Mouse (Mus musculus): ENCODE data around the gene Socs1. TPM values are rescaled to one million over a fixed set of nuclear protein-coding genes. Genes with fewer than 3 reads are reported as not detected.
"Not testable (repeated sequence)": the region's sequence is repeated elsewhere in the genome, so short reads cannot be mapped to it uniquely, and the experiment has no call there.

Gene Socs1
- polyA plus RNA-seq, 1 experiment from 2014 or later, result 7.4 TPM

GRCm38 (mm10) chr16:10810376-10810775, 25.0 kb upstream of the Socs1 start:
- no peak overlapping the region for H3K4me3 ChIP-seq (replicated peaks; ENCODE audit: low read depth, low read length)
- H3K9ac ChIP-seq (ENCODE audit: low read depth, low read length), result no peak overlapping the region
- H3K9me3 ChIP-seq (replicated peaks; ENCODE audit: low read length), result no peaks in the 10 kb centered on the region
- DNase-seq (ENCODE audit: low spot score) (no peak), ATAC-seq (replicated peaks; ENCODE audit: low FRiP score, low read depth) (no peak)
- WGBS, result 88% methylated on average over 1 of the region's 1 CpGs
- H3K4me2 ChIP-seq (ENCODE audit: low read length), result no peak overlapping the region
- H3K4me1 ChIP-seq (replicated peaks; ENCODE audit: insufficient read depth, low read length), result no peaks in the 10 kb centered on the region
- no peak overlapping the region for H3K27ac ChIP-seq
- no peaks in the 10 kb centered on the region for H3K36me3 ChIP-seq (ENCODE audit: insufficient read depth, low read length)
- H3K27me3 ChIP-seq (ENCODE audit: insufficient read depth, low read length), result no peaks in the 10 kb centered on the region
- TF ChIP-seq CTCF (IDR thresholded peaks at IDR 0.05; ENCODE audit: low read depth), result no peak

DNA sequence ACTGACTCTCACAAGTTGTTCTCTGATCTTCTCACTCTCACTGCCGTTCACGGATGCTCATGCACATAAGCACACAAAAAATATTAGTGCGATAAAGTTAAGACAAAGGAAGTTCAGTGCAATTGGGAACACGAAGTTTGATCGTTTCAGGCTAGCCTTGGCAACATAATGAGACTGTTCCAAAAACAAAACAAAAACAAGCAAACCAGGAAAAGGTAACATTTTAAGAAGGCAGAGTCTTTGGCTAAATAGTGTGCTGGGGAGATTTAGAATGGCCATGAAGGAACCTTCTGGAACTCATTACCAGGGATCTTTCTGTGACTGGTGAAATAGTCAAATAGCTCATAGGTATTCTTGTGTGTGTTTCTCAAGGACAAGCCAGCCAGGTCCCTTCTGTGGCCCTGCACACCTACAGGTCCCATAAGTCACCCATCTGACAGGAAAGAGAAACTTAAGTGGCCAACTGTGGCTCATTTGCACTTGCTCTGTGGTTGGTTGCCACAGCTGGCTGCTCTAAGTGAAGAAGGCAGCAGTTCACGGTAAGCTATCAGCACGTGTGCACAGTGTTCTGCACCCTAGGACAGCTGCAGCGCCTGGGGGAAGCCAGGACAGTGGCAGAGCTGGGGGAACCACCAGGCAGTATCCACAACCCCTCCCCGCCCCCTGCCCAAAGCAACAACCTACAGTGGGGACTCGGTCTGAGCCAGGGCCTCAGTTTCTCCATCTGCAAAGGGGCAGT, 20.6 kb upstream of the Socs1 start, which contains the start of gene Prm1:
Gene Prm1, minus strand, starts transcription at position 51 of the 739 bp plus-strand sequence.
- no peak for TF ChIP-seq CTCF (IDR thresholded peaks at IDR 0.05; ENCODE audit: low read depth)
- Histone ChIP-seq H3K27me3 (ENCODE audit: insufficient read depth, low read length) (no peaks in the 10 kb centered on the region), H3K9me3 (replicated peaks; ENCODE audit: low read length) (no peaks in the 10 kb centered on the region), H3K27ac (no peak within 1 kb of the TSS), H3K4me2 (ENCODE audit: low read length) (no peak within 1 kb of the TSS), H3K4me1 (replicated peaks; ENCODE audit: insufficient read depth, low read length) (no peaks in the 10 kb centered on the region), H3K36me3 (ENCODE audit: insufficient read depth, low read length) (no peaks in the 10 kb centered on the region), H3K4me3 (replicated peaks; ENCODE audit: low read depth, low read length) (no peak within 1 kb of the TSS), H3K9ac (ENCODE audit: low read depth, low read length) (no peak within 1 kb of the TSS)
- ATAC-seq (replicated peaks; ENCODE audit: low FRiP score, low read depth) (no peak), DNase-seq (ENCODE audit: low spot score) (no peak)
- 67% methylated on average over 10 of the region's 10 CpGs for WGBS

GRCm38 (mm10) chr16:10802420-10802819, 17.1 kb upstream of the Socs1 start:
- not testable (repeated sequence) for H3K36me3 ChIP-seq (ENCODE audit: insufficient read depth, low read length); H3K9ac ChIP-seq (ENCODE audit: low read depth, low read length); H3K9me3 ChIP-seq (replicated peaks; ENCODE audit: low read length); H3K27me3 ChIP-seq (ENCODE audit: insufficient read depth, low read length); H3K4me1 ChIP-seq (replicated peaks; ENCODE audit: insufficient read depth, low read length); ATAC-seq (replicated peaks; ENCODE audit: low FRiP score, low read depth); H3K4me3 ChIP-seq (replicated peaks; ENCODE audit: low read depth, low read length); DNase-seq (ENCODE audit: low spot score); H3K4me2 ChIP-seq (ENCODE audit: low read length); H3K27ac ChIP-seq
- WGBS, result 82% methylated on average over 3 of the region's 3 CpGs

- no peak for TF ChIP-seq CTCF (IDR thresholded peaks at IDR 0.05; ENCODE audit: low read depth)
- Histone ChIP-seq H3K4me1 (replicated peaks; ENCODE audit: insufficient read depth, low read length) (no peaks in the 10 kb centered on the region), H3K4me2 (ENCODE audit: low read length) (no peak within 1 kb of the TSS), H3K36me3 (ENCODE audit: insufficient read depth, low read length) (no peaks in the 10 kb centered on the region), H3K27me3 (ENCODE audit: insufficient read depth, low read length) (0 out of 2 replicates have a peak, but pooled peaks cover 3% of the 10 kb centered on the region), H3K9me3 (replicated peaks; ENCODE audit: low read length) (no peaks in the 10 kb centered on the region), H3K27ac (no peak within 1 kb of the TSS), H3K9ac (ENCODE audit: low read depth, low read length) (no peak within 1 kb of the TSS), H3K4me3 (replicated peaks; ENCODE audit: low read depth, low read length) (no peak within 1 kb of the TSS)
- DNase-seq (ENCODE audit: low spot score) (no peak), ATAC-seq (replicated peaks; ENCODE audit: low FRiP score, low read depth) (no peak)
- WGBS, result 80% methylated on average over 6 of the region's 6 CpGs
These were observed 10.7 kb upstream of the Socs1 start, which contains the start of gene Prm2 for GRCm38 (mm10) chr16:10796034-10796433. Gene Prm2, minus strand, starts transcription at chr16:10796134.

- H3K36me3 ChIP-seq (ENCODE audit: insufficient read depth, low read length), result no peaks in the 10 kb centered on the region
- no peak for DNase-seq (ENCODE audit: low spot score)
- H3K4me2 ChIP-seq (ENCODE audit: low read length), result no peak within 1 kb of the TSS
- WGBS, result 77% methylated on average over 9 of the region's 9 CpGs
- H3K27ac ChIP-seq, result no peak within 1 kb of the TSS
- no peak for ATAC-seq (replicated peaks; ENCODE audit: low FRiP score, low read depth)
- H3K4me1 ChIP-seq (replicated peaks; ENCODE audit: insufficient read depth, low read length), result peaks cover 15% of the 10 kb centered on the region; the same call in 1 of the 2 replicates
- no peaks in the 10 kb centered on the region for H3K27me3 ChIP-seq (ENCODE audit: insufficient read depth, low read length)
- H3K9ac ChIP-seq (ENCODE audit: low read depth, low read length), result no peak within 1 kb of the TSS
- no peak within 1 kb of the TSS for H3K4me3 ChIP-seq (replicated peaks; ENCODE audit: low read depth, low read length)
- no peak for TF ChIP-seq CTCF (IDR thresholded peaks at IDR 0.05; ENCODE audit: low read depth)
- no peaks in the 10 kb centered on the region for H3K9me3 ChIP-seq (replicated peaks; ENCODE audit: low read length)
These were observed 5.4 kb upstream of the Socs1 start, which contains the start of gene Prm3 for GRCm38 (mm10) chr16:10790702-10791101. Gene Prm3, minus strand, starts transcription at chr16:10790914.

DNA sequence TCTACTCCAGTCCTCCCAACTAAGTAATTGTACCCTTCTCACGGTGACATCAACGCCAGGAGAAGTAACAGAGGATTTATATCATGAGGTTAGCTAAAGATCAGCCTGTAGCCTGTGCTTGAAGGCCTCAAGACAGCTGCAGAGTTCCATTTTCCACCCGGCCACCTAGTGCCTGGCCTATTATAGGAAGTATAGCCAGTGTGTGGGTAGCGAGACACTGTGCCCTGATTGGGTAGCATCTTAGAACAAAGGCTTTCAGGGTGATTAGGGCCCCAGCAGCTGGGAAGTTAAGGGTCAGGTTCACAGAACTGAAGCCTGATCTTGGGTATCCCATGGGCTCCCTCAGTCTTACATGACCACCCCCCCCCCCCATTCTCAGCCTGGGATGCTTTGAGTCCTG, 3.5 kb upstream of the Socs1 start:
- Histone ChIP-seq H3K4me3 (replicated peaks; ENCODE audit: low read depth, low read length) (no peak overlapping the region), H3K4me1 (replicated peaks; ENCODE audit: insufficient read depth, low read length) (peaks cover 21% of the 10 kb centered on the region), H3K9ac (ENCODE audit: low read depth, low read length) (no peak overlapping the region), H3K4me2 (ENCODE audit: low read length) (no peak overlapping the region), H3K27ac (no peak overlapping the region), H3K36me3 (ENCODE audit: insufficient read depth, low read length) (no peaks in the 10 kb centered on the region), H3K27me3 (ENCODE audit: insufficient read depth, low read length) (no peaks in the 10 kb centered on the region), H3K9me3 (replicated peaks; ENCODE audit: low read length) (no peaks in the 10 kb centered on the region)
- WGBS, result 60% methylated on average over 4 of the region's 4 CpGs
- no peak for TF ChIP-seq CTCF (IDR thresholded peaks at IDR 0.05; ENCODE audit: low read depth)
- DNase-seq (ENCODE audit: low spot score), result no peak
- no peak for ATAC-seq (replicated peaks; ENCODE audit: low FRiP score, low read depth)

All from kidney, postnatal 0 days (tissue).